Mouse (Mus musculus) limb, embryonic 11.5 days (tissue): ENCODE results near the gene Rab4a. TPM values are rescaled to one million over a fixed set of nuclear protein-coding genes. Genes with fewer than 3 reads are reported as not detected.
"Not testable (repeated sequence)": the region's sequence is repeated elsewhere in the genome, so short reads cannot be mapped to it uniquely, and the experiment has no call there.

ENCODE experiments used
- ATAC-seq: fragments of 200-750 bp; cut with Nextera tagmentation; 2 replicates; pipeline ENCODE4 v1.8.0; 2017; ENCODE audit warnings: low read depth; ENCODE audit not compliant: insufficient number of reproducible peaks, low FRiP score, low TSS enrichment
- DNase-seq: peaks from one replicate; pipeline ENCODE4 v3.0.0-alpha.2; 2015; ENCODE audit warnings: low spot score
- H3K27ac ChIP-seq: fragments of 300-500 bp; sonication (generic); replicated peaks from 2 replicates; pipeline ENCODE4 v1.5.1; 2014; ENCODE audit warnings: low read depth, mild to moderate bottlenecking, low read length
- H3K27me3 ChIP-seq: fragments of 300-500 bp; sonication (generic); 2 replicates; pipeline ENCODE4 v1.6.1; 2014; ENCODE audit warnings: mild to moderate bottlenecking, low read length, mixed read lengths; ENCODE audit not compliant: control insufficient read depth, insufficient read depth
- H3K36me3 ChIP-seq: fragments of 300-500 bp; sonication (generic); 2 replicates; pipeline ENCODE4 v1.6.1; 2014; ENCODE audit warnings: mild to moderate bottlenecking, low read length, moderate library complexity, mixed read lengths; ENCODE audit not compliant: control insufficient read depth, insufficient read depth
- H3K4me1 ChIP-seq: fragments of 300-500 bp; sonication (generic); 2 replicates; pipeline ENCODE4 v1.6.1; 2014; ENCODE audit warnings: low read length, mixed read lengths; ENCODE audit not compliant: control insufficient read depth, insufficient read depth
- H3K4me2 ChIP-seq: fragments of 300-500 bp; sonication (generic); 2 replicates; pipeline ENCODE4 v1.6.1; 2014; ENCODE audit warnings: low read depth, mild to moderate bottlenecking, moderate library complexity; ENCODE audit not compliant: severe bottlenecking
- H3K4me3 ChIP-seq: fragments of 300-500 bp; sonication (generic); 2 replicates; pipeline ENCODE4 v1.5.1; 2014; ENCODE audit warnings: low read depth, low read length
- H3K9ac ChIP-seq: fragments of 300-500 bp; sonication (generic); 2 replicates; pipeline ENCODE4 v1.6.1; 2014; ENCODE audit warnings: mild to moderate bottlenecking, low read length
- H3K9me3 ChIP-seq: fragments of 300-500 bp; sonication (generic); 2 replicates; pipeline ENCODE4 v1.6.1; 2016; ENCODE audit warnings: low read length; ENCODE audit not compliant: control insufficient read depth
- WGBS: fragments of 180-500 bp; shearing (Covaris S2); extraction: QIAGEN DNeasy Blood & Tissue Kit; methylation state at CpG from one replicate; pipeline ENCODE4 v1.1.7; 2014; 5-methylcytosine and 5-hydroxymethylcytosine counted together
- polyA plus RNA-seq: library from polyadenylated mRNA; unstranded; fragments of >200 nt; fragmentation: Nextera tagmentation; extraction: Ambion mirVana; gene quantifications from 2 replicates; pipeline ENCODE4 v1.2.1, GENCODE M21; 2014

The Rab4a gene
- polyA plus RNA-seq, 1 experiment from 2014 or later: 54.6 TPM

DNA sequence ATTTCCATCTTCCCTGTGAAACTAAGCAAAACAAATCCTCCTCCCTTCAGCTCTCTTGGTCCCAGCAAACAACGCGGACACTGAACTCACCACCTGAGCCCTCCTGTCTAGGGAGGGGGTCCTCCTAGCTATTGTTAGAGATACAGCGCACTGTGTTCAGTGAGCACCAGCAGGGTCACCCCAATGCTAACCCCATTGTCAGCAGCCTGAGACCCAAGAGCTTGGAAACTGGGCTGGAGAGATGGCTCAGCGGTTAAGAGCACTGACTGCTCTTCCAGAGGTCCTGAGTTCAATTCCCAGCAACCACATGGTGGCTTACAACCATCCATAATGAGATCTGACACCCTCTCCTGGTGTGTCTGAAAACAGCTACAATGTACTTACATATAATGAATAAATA, 3.6 kb downstream of the Rab4a start:
- not testable (repeated sequence) for H3K9me3 ChIP-seq, H3K27me3 ChIP-seq, H3K27ac ChIP-seq, DNase-seq, H3K9ac ChIP-seq, ATAC-seq, H3K4me3 ChIP-seq, H3K36me3 ChIP-seq, H3K4me2 ChIP-seq
- WGBS: 95% methylated on average over 4 of the region's 4 CpGs
- peaks cover 19% of the 10 kb centered on the region for H3K4me1 ChIP-seq

DNA sequence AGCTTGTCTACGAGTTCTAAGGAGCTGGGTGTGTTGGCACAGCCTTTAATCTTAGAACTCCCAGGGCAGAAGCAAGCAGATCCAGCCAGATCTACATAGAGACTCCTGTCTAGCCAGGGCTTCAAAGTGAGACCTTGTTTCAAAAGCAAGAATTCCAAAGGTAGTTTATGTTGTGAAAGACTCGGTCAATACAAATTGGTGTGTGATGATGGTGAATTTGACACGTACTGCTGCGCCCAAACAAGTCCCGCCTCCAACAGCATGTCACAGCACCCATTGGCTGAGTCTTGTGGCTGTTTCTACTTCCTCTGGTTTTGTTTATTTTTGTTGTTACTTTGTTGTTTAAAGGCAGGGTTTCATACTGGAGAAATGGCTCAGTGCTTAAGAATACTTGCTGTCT, 6.4 kb downstream of the Rab4a start:
- no peak for ATAC-seq
- WGBS: 87% methylated on average over 5 of the region's 5 CpGs

DNA sequence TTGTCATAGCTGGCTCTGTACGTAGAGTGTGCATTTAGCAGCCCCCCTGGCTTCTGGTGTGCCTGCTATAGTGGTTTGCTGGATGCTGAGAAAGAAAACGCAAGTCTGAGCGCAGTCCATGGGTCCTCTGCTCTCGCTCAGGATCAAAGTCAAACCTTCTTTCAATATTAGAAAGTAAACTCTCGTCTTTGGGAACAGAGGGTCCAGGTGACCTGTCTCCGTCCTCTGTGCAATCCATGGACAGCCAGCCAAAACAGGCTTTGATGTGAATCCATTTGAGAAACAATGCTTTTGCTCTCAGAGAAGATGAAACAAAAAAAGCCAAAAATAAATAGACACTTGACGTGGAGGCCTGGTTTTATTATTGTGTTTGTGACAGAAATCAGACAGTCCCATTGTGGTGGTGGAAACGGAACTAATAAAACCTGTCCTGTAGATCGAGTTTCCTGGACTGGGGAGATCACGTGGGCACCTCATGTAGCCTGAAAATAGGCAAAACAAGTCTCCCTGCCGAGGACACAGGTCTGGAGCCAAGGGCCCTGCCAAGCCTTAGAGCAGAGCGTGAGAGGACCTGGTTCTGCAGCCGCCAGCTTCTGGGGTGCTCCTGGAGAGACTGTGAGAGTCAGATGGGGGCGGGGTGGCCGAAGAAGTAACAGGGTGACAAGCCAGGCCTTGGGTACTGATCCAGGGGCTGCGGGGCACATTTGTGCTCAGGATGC, 7.5 kb downstream of the Rab4a start:
- Histone ChIP-seq H3K4me1 (no peaks in the 10 kb centered on the region), H3K36me3 (0 out of 2 replicates have a peak, but pooled peaks cover 2% of the 10 kb centered on the region), H3K4me3 (no peak overlapping the region), H3K4me2 (no peak overlapping the region), H3K27me3 (no peaks in the 10 kb centered on the region), H3K27ac (no peak overlapping the region), H3K9me3 (no peaks in the 10 kb centered on the region), H3K9ac (no peak overlapping the region)
- DNase-seq (no peak), ATAC-seq (no peak)
- WGBS: 70% methylated on average over 16 of the region's 16 CpGs

More for the DNA sequence above, 6.4 kb downstream of the Rab4a start:
- H3K4me3 ChIP-seq: no peak overlapping the region
- no peak overlapping the region for H3K27ac ChIP-seq
- H3K4me2 ChIP-seq: no peak overlapping the region
- peaks cover 5% of the 10 kb centered on the region for H3K4me1 ChIP-seq
- no peak for DNase-seq
- H3K9me3 ChIP-seq: no peaks in the 10 kb centered on the region
- H3K36me3 ChIP-seq: no peaks in the 10 kb centered on the region
- H3K27me3 ChIP-seq: no peaks in the 10 kb centered on the region
- H3K9ac ChIP-seq: no peak overlapping the region

DNA sequence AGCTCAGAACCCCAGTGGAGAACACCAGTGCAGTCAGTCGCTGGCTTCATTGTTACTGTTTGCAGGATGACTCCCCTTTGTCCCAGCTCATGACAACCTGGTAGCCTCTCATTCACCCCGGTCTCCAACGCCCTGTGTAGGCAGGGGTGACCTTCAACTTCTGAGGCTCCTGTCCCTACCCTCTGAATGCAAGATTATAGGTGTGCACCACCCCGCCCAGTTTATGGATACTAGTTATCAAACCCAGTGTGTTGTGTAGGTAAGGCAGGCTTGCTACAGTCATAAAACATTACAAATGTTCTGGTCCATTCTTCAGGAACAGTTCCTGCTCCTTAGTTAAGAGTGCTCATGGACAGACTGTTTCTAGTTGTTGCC, 8.1 kb downstream of the Rab4a start:
- Histone ChIP-seq H3K4me2 (no peak overlapping the region), H3K4me3 (no peak overlapping the region), H3K27me3 (no peaks in the 10 kb centered on the region), H3K9me3 (no peaks in the 10 kb centered on the region), H3K9ac (no peak overlapping the region), H3K27ac (no peak overlapping the region), H3K4me1 (no peaks in the 10 kb centered on the region), H3K36me3 (0 out of 2 replicates have a peak, but pooled peaks cover 2% of the 10 kb centered on the region)
- WGBS: 97% methylated on average over 4 of the region's 4 CpGs
- DNase-seq (no peak), ATAC-seq (no peak)

DNA sequence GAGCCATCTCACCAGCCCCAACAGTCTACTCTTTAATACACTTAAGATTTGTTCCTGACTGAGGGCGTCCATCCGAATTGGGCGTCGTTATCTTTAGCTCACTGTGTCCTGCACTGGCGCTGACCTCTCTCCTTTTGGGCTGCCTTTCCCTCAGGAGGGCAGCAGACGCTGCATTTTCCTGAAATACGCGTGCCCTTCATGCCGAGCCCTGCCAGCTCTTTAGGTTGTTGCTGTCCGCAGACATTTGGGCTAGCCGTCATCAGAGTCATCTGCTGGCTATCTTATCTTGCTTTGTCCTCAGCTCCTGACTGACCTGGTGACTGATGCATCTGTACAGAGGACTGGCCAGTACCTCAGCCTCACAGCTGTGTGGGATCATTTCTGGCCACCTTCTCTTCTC, 9.5 kb downstream of the Rab4a start:
- no peak overlapping the region for H3K9ac ChIP-seq
- H3K27ac ChIP-seq: no peak overlapping the region
- H3K9me3 ChIP-seq: no peaks in the 10 kb centered on the region
- ATAC-seq (no peak), DNase-seq (no peak)
- no peaks in the 10 kb centered on the region for H3K27me3 ChIP-seq
- H3K4me2 ChIP-seq: no peak overlapping the region
- WGBS: 90% methylated on average over 11 of the region's 11 CpGs
- no peaks in the 10 kb centered on the region for H3K4me1 ChIP-seq
- no peak overlapping the region for H3K4me3 ChIP-seq
- 0 out of 2 replicates have a peak, but pooled peaks cover 2% of the 10 kb centered on the region for H3K36me3 ChIP-seq

DNA sequence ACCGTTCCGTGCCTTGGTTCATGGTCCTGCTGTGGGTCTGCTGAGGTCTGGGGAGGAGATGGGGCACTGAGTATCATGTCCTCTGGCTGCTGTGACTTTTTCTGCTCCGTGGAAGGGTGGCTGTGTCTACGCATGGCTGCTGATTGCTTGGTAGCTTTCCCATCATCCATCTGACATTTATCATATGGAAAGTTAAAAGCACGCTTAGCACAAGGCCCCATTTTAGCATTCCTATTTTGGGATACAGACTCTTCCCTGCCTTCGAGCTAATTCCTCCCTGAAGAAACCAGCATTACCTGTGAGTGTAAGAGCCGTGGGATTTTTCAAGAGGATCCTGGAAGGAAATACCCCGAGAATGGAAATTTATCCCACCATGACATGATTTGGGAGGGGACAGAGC, 11.2 kb downstream of the Rab4a start:
- Histone ChIP-seq H3K9me3 (no peaks in the 10 kb centered on the region), H3K9ac (no peak overlapping the region), H3K27ac (no peak overlapping the region), H3K27me3 (no peaks in the 10 kb centered on the region), H3K4me3 (no peak overlapping the region), H3K4me1 (no peaks in the 10 kb centered on the region), H3K4me2 (no peak overlapping the region), H3K36me3 (0 out of 2 replicates have a peak, but pooled peaks cover 2% of the 10 kb centered on the region)
- no peak for DNase-seq
- ATAC-seq: no peak
- WGBS: 92% methylated on average over 8 of the region's 8 CpGs

DNA sequence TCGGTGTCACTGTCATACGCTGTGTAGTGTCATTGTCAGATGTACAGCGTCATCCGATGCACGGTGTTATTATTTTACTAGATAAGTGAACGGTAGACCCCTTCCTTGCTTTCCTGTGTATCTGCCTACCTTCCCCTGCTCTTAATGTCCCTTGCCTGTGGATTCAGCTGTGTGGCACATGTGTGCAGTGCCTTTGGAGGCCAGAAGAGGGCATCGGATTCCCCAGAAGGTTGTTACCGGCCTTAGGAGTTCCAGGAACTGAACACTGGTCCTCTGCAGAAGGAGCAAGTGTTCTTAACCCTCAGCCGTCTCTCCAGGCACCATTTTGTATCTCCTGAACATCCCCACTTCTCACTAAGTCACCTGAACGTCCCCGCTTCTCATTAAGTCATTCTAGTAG, 12.0 kb downstream of the Rab4a start:
- Histone ChIP-seq H3K27ac (no peak overlapping the region), H3K4me1 (no peaks in the 10 kb centered on the region), H3K9ac (no peak overlapping the region), H3K36me3 (0 out of 2 replicates have a peak, but pooled peaks cover 2% of the 10 kb centered on the region), H3K4me3 (no peak overlapping the region), H3K9me3 (no peaks in the 10 kb centered on the region), H3K27me3 (no peaks in the 10 kb centered on the region), H3K4me2 (no peak overlapping the region)
- DNase-seq (no peak), ATAC-seq (no peak)
- 92% methylated on average over 11 of the region's 11 CpGs for WGBS

DNA sequence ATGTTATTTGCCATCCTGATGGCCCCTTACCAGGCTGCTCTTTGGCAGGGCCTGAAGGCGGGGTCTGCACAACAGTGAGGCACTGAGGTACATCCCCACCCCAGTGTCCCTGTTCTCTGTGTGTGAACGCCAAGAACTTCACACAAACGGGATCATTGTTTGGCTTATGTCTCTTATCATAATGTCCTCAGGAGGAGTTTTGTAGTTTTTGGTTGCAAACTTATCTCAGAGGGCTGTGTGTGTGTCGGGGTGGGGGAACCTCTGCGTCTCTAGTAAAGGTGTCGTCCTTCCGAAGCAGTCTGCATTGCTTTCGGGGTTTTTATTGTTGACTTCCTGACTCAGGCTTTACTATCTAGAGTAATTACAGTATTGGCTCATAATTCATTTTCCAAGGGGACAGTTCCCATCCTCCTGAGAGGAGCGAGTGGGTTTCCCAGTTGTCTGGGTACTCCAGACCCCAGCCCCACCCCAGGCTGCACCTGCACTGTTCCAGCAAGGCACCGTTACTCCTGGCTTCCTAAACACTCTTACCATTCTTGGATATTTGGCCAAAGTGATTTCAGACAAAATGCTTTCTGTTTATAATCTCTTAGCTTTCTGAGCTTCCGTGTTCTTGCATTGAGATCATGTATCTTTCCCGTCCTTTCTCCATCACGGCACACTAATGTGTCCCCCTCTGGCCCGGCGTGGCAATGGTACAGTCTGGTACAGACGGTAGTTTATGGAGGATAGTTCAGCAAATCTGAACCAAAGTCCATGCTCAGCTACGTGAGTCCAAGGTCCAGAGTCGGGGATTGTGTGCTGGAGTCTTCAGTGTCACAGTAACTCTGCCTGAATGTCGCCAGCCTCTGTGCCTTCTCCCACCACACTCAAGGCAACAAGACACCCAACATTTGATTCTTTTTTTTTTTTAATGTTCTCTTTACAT, 14.2 kb downstream of the Rab4a start:
- H3K27me3 ChIP-seq: no peaks in the 10 kb centered on the region
- WGBS: 91% methylated on average over 19 of the region's 19 CpGs
- DNase-seq (no peak), ATAC-seq (no peak)
- no peak overlapping the region for H3K9ac ChIP-seq
- no peak overlapping the region for H3K4me3 ChIP-seq
- no peaks in the 10 kb centered on the region for H3K4me1 ChIP-seq
- H3K36me3 ChIP-seq: 0 out of 2 replicates have a peak, but pooled peaks cover 2% of the 10 kb centered on the region
- H3K9me3 ChIP-seq: no peaks in the 10 kb centered on the region
- no peak overlapping the region for H3K4me2 ChIP-seq
- no peak overlapping the region for H3K27ac ChIP-seq
